Mouse (Mus musculus) C2C12 (cell line): Measurements from ENCODE around the gene Serpinb5. TPM values are rescaled to one million over a fixed set of nuclear protein-coding genes. Genes with fewer than 3 reads are reported as not detected.
"Not testable (repeated sequence)": the region's sequence is repeated elsewhere in the genome, so short reads cannot be mapped to it uniquely, and the experiment has no call there.

Experiments
- H3K27me3 ChIP-seq: one replicate; pipeline ENCODE4 v1.6.1; 2011; ENCODE audit not compliant: control insufficient read depth, insufficient read depth, insufficient read length
- H3K36me3 ChIP-seq: one replicate; pipeline ENCODE4 v1.6.1; 2011; ENCODE audit not compliant: control insufficient read depth, insufficient read depth
- H3K4me3 ChIP-seq: one replicate; pipeline ENCODE4 v1.5.1; 2011; ENCODE audit warnings: mild to moderate bottlenecking, control low read depth; ENCODE audit not compliant: poor library complexity, insufficient read depth, severe bottlenecking
- H3K79me2 ChIP-seq: one replicate; pipeline ENCODE4 v1.6.1; 2011; ENCODE audit not compliant: control insufficient read depth, insufficient read depth
- H3K79me3 ChIP-seq: one replicate; pipeline ENCODE4 v1.6.1; 2011; ENCODE audit warnings: low read depth, control low read depth
- H3ac ChIP-seq: one replicate; pipeline ENCODE3; 2011; ENCODE audit warnings: low read depth; ENCODE audit not compliant: control insufficient read depth, insufficient read length
- CEBPB ChIP-seq: IDR thresholded peaks from one replicate; pipeline ENCODE4 v1.6.1; 2011; ENCODE audit warnings: low read depth, mild to moderate bottlenecking, control low read depth, moderate library complexity
- CTCF ChIP-seq: IDR thresholded peaks from one replicate; pipeline ENCODE4 v1.5.1; 2011; ENCODE audit not compliant: control insufficient read depth, insufficient read depth, insufficient read length
- FOSL1 ChIP-seq: IDR thresholded peaks from one replicate; pipeline ENCODE4 v1.8.0; 2011; ENCODE audit warnings: mild to moderate bottlenecking, low read length; ENCODE audit not compliant: poor library complexity, insufficient read depth, severe bottlenecking
- MAX ChIP-seq: IDR thresholded peaks from one replicate; pipeline ENCODE4 v1.6.1; 2011; ENCODE audit warnings: mild to moderate bottlenecking, control low read depth
- MYOD1 ChIP-seq: IDR thresholded peaks from one replicate; pipeline ENCODE4 v1.6.1; 2011; ENCODE audit warnings: low read depth; ENCODE audit not compliant: control insufficient read depth, insufficient read length
- MYOG ChIP-seq: IDR thresholded peaks from one replicate; pipeline ENCODE4 v1.6.1; 2011; ENCODE audit not compliant: control insufficient read depth, insufficient read length; ENCODE audit errors: extremely low read depth
- USF1 ChIP-seq: IDR thresholded peaks from one replicate; pipeline ENCODE4 v1.6.1; 2011; ENCODE audit warnings: low read depth, mild to moderate bottlenecking, control low read depth, moderate library complexity
- polyA plus RNA-seq: library from polyadenylated mRNA; unstranded; fragments of >200 nt; fragmentation: generic; extraction: Trizol; gene quantifications from one replicate; pipeline ENCODE4 v1.2.1, GENCODE M21; 2012; ENCODE audit warnings: missing spikeins

Serpinb5 gene
- polyA plus RNA-seq, 1 experiment = not detected

GRCm38 (mm10) chr1:106876147-106876546, 15.2 kb downstream of the Serpinb5 start:
- Histone ChIP-seq H3K27me3 (no peaks in the 10 kb centered on the region), H3K79me3 (no peaks in the 10 kb centered on the region), H3ac (no peak overlapping the region), H3K36me3 (no peaks in the 10 kb centered on the region), H3K4me3 (no peak overlapping the region), H3K79me2 (no peaks in the 10 kb centered on the region)
- no peak for TF ChIP-seq FOSL1
- TF ChIP-seq MYOG = no peak
- TF ChIP-seq MYOD1 = no peak
- TF ChIP-seq CTCF = no peak
- no peak for TF ChIP-seq USF1
- no peak for TF ChIP-seq MAX
- TF ChIP-seq CEBPB = no peak

GRCm38 (mm10) chr1:106882723-106883122, 21.8 kb downstream of the Serpinb5 start:
- H3K79me3 ChIP-seq = no peaks in the 10 kb centered on the region
- no peak for TF ChIP-seq USF1
- TF ChIP-seq FOSL1 = no peak
- TF ChIP-seq MYOG = no peak
- no peak for TF ChIP-seq MAX
- no peak for TF ChIP-seq CEBPB
- TF ChIP-seq CTCF = no peak
- TF ChIP-seq MYOD1 = no peak
- H3K36me3 ChIP-seq = no peaks in the 10 kb centered on the region
- H3K79me2 ChIP-seq = no peaks in the 10 kb centered on the region
- no peaks in the 10 kb centered on the region for H3K27me3 ChIP-seq
- no peak overlapping the region for H3ac ChIP-seq
- H3K4me3 ChIP-seq = no peak overlapping the region

GRCm38 (mm10) chr1:106883369-106883768, 22.4 kb downstream of the Serpinb5 start:
- no peaks in the 10 kb centered on the region for H3K79me2 ChIP-seq
- H3ac ChIP-seq = no peak overlapping the region
- no peaks in the 10 kb centered on the region for H3K27me3 ChIP-seq
- H3K79me3 ChIP-seq = no peaks in the 10 kb centered on the region
- no peak overlapping the region for H3K4me3 ChIP-seq
- TF ChIP-seq MYOG (no peak), MYOD1 (no peak), FOSL1 (no peak), CTCF (no peak), USF1 (no peak), CEBPB (no peak), MAX (no peak)
- no peaks in the 10 kb centered on the region for H3K36me3 ChIP-seq

GRCm38 (mm10) chr1:106883812-106884211, 22.8 kb downstream of the Serpinb5 start:
- Histone ChIP-seq H3K27me3 (no peaks in the 10 kb centered on the region), H3ac (no peak overlapping the region), H3K36me3 (no peaks in the 10 kb centered on the region), H3K79me3 (no peaks in the 10 kb centered on the region), H3K4me3 (no peak overlapping the region), H3K79me2 (no peaks in the 10 kb centered on the region)
- TF ChIP-seq CEBPB (no peak), CTCF (no peak), MYOG (no peak), MYOD1 (no peak), FOSL1 (no peak), USF1 (no peak)

- not testable (repeated sequence) for H3K27me3 ChIP-seq, H3ac ChIP-seq, H3K36me3 ChIP-seq, H3K79me2 ChIP-seq, H3K4me3 ChIP-seq, H3K79me3 ChIP-seq
These were observed 34.2 kb downstream of the Serpinb5 start for GRCm38 (mm10) chr1:106895142-106895541.

GRCm38 (mm10) chr1:106901406-106901805, 40.4 kb downstream of the Serpinb5 start:
- Histone ChIP-seq H3K27me3 (no peaks in the 10 kb centered on the region), H3K4me3 (no peak overlapping the region), H3K36me3 (no peaks in the 10 kb centered on the region), H3K79me3 (no peaks in the 10 kb centered on the region), H3ac (no peak overlapping the region), H3K79me2 (no peaks in the 10 kb centered on the region)
- TF ChIP-seq MAX = no peak
